Mouse (Mus musculus): ENCODE data around the gene Entpd7. TPM values are rescaled to one million over a fixed set of nuclear protein-coding genes. Genes with fewer than 3 reads are reported as not detected.

Entpd7 gene
- polyA plus RNA-seq, 1 experiment = 15.2 TPM

- Histone ChIP-seq H3K27ac (ENCODE audit: insufficient read depth, low read length) (peak overlapping the region; percentile 16; the same call in 1 of the 2 replicates), H3K4me3 (ENCODE audit: insufficient read depth, low read length) (peak overlapping the region; percentile 71), H3K4me1 (ENCODE audit: control insufficient read depth, insufficient read depth, low read length) (peaks cover 6% of the 10 kb centered on the region)
- TF ChIP-seq CTCF (IDR thresholded peaks at IDR 0.05; ENCODE audit: borderline replicate concordance, insufficient read depth, low read length) (no peak), POLR2A (IDR thresholded peaks at IDR 0.05; ENCODE audit: low read depth, low read length) (no peak)
Measured at GRCm38 (mm10) chr19:43673513-43674315, 15.8 kb upstream of the Entpd7 start.

DNA sequence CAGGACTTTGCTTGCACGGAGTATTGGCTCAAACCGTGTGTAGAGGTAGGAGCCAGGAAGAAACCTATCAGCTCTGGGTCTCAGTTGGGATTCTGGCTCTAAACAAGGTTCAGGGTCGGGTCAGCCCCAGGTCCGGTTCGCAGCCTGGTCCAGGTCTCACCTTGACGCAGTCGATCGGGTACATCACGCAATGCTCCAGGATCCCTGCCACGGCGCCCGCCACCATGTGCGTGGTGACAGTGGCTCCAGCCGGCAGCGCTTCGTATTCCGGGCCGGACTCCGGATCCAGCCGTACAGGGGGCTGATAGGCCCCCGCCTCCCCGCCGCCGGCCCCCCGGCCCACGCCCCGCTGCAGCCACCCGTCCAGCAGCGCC, 15.2 kb upstream of the Entpd7 start:
- no peak for TF ChIP-seq POLR2A (IDR thresholded peaks at IDR 0.05; ENCODE audit: low read depth, low read length)
- no peak for TF ChIP-seq CTCF (IDR thresholded peaks at IDR 0.05; ENCODE audit: borderline replicate concordance, insufficient read depth, low read length)
- Histone ChIP-seq H3K4me3 (ENCODE audit: insufficient read depth, low read length) (peak overlapping the region; percentile 71), H3K4me1 (ENCODE audit: control insufficient read depth, insufficient read depth, low read length) (peaks cover 6% of the 10 kb centered on the region), H3K27ac (ENCODE audit: insufficient read depth, low read length) (no peak overlapping the region)

DNA sequence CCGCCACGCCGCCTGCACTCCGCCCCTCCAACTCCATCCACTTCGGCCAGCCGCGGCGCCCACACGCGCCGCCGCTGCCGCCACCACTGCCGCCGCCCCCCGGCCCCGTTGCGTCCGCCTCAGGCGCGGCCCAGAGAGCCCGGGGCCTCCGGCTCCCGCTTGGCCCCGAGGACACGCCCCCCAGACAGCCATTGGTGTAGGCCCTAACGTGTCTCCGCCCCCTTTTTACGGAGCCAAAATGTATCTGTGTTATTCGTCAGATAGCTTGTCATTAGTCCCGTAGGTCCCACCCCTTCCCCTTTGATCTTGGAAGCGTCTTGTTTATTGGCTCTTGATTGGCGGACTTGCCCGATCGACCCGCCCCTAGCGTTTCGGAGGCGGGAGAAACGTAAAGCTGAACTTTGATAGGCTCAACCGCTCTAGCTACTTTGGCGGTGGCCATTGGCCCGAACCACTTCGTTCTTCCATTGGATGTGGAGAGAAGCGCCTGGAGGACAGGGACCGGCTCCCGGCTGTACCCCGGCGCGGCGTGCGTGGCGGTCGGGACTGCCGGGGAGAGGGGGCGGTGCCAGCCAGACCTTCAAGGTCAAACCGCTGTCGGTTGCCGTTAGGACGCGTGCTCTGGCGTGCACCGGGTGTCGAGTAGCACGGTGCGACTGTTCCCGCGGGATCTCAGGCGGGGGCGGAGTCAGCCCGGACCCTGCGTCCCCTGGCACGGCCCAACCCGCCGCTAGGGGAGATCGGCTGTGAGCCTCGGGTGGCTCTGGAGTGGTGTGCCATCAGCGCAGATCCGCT, 14.5 kb upstream of the Entpd7 start, which contains the start of gene Slc25a28:
TSS of gene Slc25a28 (minus strand) at position 152 of the 795 bp plus-strand sequence.
- Histone ChIP-seq H3K27ac (ENCODE audit: insufficient read depth, low read length) (peak within 1 kb of the TSS; percentile 85), H3K4me3 (ENCODE audit: insufficient read depth, low read length) (peak within 1 kb of the TSS; percentile 71), H3K4me1 (ENCODE audit: control insufficient read depth, insufficient read depth, low read length) (peaks cover 6% of the 10 kb centered on the region)
- TF ChIP-seq POLR2A (IDR thresholded peaks at IDR 0.05; ENCODE audit: low read depth, low read length) = peak; percentile 90
- TF ChIP-seq CTCF (IDR thresholded peaks at IDR 0.05; ENCODE audit: borderline replicate concordance, insufficient read depth, low read length) = peak; percentile 32; the same call in 1 of the 2 replicates

- H3K4me1 ChIP-seq (ENCODE audit: control insufficient read depth, insufficient read depth, low read length) = peaks cover 3% of the 10 kb centered on the region
- TF ChIP-seq POLR2A (IDR thresholded peaks at IDR 0.05; ENCODE audit: low read depth, low read length) (no peak; the same call in 1 of the 2 replicates), CTCF (IDR thresholded peaks at IDR 0.05; ENCODE audit: borderline replicate concordance, insufficient read depth, low read length) (no peak)
- H3K27ac ChIP-seq (ENCODE audit: insufficient read depth, low read length) = peak overlapping the region; percentile 85
- H3K4me3 ChIP-seq (ENCODE audit: insufficient read depth, low read length) = peak overlapping the region; percentile 59
Measured at GRCm38 (mm10) chr19:43675525-43676400, 13.7 kb upstream of the Entpd7 start.

GRCm38 (mm10) chr19:43678467-43679003, 10.9 kb upstream of the Entpd7 start:
- H3K4me1 ChIP-seq (ENCODE audit: control insufficient read depth, insufficient read depth, low read length) = no peaks in the 10 kb centered on the region
- no peak overlapping the region for H3K4me3 ChIP-seq (ENCODE audit: insufficient read depth, low read length)
- no peak overlapping the region for H3K27ac ChIP-seq (ENCODE audit: insufficient read depth, low read length)
- no peak for TF ChIP-seq POLR2A (IDR thresholded peaks at IDR 0.05; ENCODE audit: low read depth, low read length)
- no peak for TF ChIP-seq CTCF (IDR thresholded peaks at IDR 0.05; ENCODE audit: borderline replicate concordance, insufficient read depth, low read length)

- Histone ChIP-seq H3K4me1 (ENCODE audit: control insufficient read depth, insufficient read depth, low read length) (no peaks in the 10 kb centered on the region), H3K27ac (ENCODE audit: insufficient read depth, low read length) (no peak overlapping the region), H3K4me3 (ENCODE audit: insufficient read depth, low read length) (no peak overlapping the region)
- no peak for TF ChIP-seq POLR2A (IDR thresholded peaks at IDR 0.05; ENCODE audit: low read depth, low read length)
- TF ChIP-seq CTCF (IDR thresholded peaks at IDR 0.05; ENCODE audit: borderline replicate concordance, insufficient read depth, low read length) = no peak
Measured at GRCm38 (mm10) chr19:43679474-43679981, 9.9 kb upstream of the Entpd7 start.

GRCm38 (mm10) chr19:43681541-43681940, 7.9 kb upstream of the Entpd7 start:
- TF ChIP-seq CTCF (IDR thresholded peaks at IDR 0.05; ENCODE audit: borderline replicate concordance, insufficient read depth, low read length) (no peak), POLR2A (IDR thresholded peaks at IDR 0.05; ENCODE audit: low read depth, low read length) (no peak)
- H3K4me1 ChIP-seq (ENCODE audit: control insufficient read depth, insufficient read depth, low read length) = no peaks in the 10 kb centered on the region
- H3K4me3 ChIP-seq (ENCODE audit: insufficient read depth, low read length) = no peak overlapping the region
- H3K27ac ChIP-seq (ENCODE audit: insufficient read depth, low read length) = no peak overlapping the region

GRCm38 (mm10) chr19:43692815-43693214, 3.3 kb downstream of the Entpd7 start:
- H3K4me1 ChIP-seq (ENCODE audit: control insufficient read depth, insufficient read depth, low read length) = peaks cover 13% of the 10 kb centered on the region; the same call in 1 of the 2 replicates
- H3K27ac ChIP-seq (ENCODE audit: insufficient read depth, low read length) = no peak overlapping the region
- no peak overlapping the region for H3K4me3 ChIP-seq (ENCODE audit: insufficient read depth, low read length)
- TF ChIP-seq CTCF (IDR thresholded peaks at IDR 0.05; ENCODE audit: borderline replicate concordance, insufficient read depth, low read length) (no peak), POLR2A (IDR thresholded peaks at IDR 0.05; ENCODE audit: low read depth, low read length) (no peak)
